Mouse (Mus musculus) urinary bladder, postnatal 10 days (tissue): Measurements from ENCODE around the gene Fbl.
"Not testable (repeated sequence)": the region's sequence is repeated elsewhere in the genome, so short reads cannot be mapped to it uniquely, and the experiment has no call there.

ENCODE experiments used
- DNase-seq: peaks from one replicate; pipeline ENCODE4 v3.0.0; 2022; ENCODE audit warnings: low spot score

Fbl gene

DNA sequence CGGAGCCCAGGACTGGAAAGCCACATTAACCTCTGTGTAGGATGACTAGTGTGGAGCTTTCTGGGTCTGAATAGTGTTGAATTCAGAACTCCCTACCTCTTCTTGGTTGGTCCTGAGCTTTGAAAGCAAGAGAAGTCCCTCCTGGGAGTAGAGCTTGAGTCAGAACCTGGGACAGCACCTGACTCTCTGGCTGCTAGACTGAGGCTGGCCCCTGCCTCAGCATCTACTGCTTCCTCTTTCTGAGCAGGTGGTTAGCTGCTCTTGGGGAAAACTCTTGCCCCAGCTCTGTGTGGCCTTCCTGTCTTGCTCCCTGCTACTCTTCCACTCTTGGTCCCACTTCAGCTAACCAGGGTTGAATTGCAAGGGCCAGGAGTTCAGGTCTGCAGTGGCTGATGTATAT, 22.4 kb downstream of the Fbl start:
- DNase-seq: no peak

DNA sequence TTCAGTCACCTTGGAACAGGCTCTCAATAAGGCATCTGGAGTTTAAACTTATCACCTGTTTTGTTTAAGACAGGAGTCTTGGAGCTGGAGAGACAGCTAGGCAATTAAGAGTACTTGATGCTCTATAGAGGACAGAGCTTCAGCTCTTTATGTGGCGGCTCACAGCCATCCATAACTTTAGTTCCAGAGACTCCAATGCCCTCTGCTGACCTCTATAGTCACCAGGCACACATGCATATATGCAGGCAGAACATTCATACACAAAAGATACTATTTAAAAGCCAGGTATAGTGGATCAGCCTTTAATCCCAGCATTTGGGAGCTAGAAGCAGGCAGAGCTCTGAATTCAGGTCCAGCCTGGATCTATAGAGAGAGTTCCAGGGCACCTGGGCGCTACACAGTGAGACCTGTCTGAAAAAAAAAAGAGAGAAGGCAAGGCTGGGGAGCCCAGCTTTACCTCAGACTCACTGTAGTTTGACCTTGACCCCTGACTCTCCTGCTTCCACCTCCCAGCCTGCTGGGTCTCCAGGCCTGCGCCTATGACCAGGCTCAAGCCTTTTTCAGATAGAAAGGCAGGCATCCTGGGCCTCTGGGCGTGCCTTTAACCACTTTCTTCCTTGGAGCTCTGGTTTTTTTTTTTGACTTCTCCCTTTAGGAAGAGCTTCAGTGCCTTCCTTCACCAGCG, 26.0 kb downstream of the Fbl start:
- DNase-seq: no peak

DNA sequence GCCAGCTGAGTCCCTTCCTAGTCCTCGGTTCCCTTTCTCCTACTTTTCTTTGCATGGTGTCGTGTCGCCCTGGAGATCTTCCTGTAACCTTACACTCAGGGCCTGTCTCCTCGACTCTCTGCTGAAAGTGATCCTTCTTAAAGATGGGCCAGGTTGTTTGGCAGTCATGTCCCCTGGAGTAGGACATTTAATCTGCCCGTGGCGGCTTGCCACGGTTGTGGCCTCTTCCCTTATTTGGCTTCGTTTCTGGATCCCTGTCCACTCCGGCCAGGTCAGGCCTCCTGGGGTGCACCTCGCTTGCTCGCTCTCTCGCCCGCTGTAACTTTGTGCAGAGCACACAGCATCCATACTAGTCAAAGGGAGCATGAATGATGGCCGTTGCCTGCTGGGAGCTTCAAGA, 27.0 kb downstream of the Fbl start:
- no peak for DNase-seq

DNA sequence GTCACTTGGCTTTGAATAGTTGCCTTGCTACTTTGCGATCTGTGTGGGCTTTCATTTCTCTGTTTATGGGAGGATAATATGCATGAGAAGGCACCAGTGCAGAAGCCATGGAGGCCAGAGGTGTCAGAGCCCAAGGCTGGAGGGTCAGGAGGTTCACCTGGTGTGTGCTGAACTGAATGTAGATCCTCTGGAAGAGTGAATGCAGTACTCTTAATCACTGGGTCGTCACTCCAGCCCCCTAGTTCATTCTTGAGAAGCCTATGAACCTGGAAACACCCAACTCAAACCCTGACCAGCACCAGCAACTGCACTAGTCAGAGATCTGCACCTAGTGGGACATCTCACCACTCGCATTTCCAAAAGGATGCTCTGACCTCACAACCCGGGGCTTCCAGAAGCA, 29.5 kb downstream of the Fbl start:
- no peak for DNase-seq

DNA sequence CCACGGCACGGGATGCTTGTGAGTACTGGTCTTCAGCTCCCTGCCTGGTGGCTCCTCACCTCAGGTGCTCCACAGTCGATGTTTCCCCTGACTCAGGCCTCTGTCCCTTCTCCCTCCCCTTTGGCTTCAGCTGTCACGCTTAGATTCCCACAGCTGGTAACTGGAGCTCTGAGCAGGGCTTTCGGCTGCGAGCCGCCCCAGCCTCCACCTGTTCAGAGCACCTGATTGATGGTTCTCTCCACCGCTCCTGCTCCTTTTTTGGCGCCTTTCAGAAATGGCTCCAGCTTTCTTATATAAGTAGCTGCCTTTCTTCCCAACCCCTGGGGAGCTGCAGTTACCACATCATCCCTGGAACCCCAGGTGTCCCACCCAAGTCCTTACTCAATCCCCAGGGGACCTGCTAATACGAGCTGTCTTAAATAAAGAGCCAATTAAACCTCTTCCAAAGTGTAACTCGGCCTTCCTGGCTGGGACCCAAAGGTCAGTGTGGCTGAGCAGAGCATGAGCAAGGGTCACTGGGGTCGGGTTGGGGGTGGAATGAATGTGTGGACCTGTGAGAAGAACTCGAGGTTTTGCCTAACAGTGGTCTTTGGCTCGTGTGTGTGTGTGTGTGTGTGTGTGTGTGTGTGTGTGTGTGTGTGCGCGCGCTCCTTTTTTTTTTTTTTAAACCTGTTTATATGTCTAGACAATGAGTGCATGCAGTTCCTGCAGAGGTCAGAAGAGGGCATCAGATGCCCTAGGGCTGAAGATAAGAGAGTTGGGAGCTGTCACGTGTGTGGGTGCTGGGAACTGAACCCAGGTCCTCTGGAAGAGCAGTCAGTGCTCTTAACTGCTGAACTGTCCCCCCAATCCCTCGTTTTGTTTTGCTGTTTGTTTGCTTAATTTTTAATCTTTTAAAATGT, 33.9 kb downstream of the Fbl start:
- no peak for DNase-seq

DNA sequence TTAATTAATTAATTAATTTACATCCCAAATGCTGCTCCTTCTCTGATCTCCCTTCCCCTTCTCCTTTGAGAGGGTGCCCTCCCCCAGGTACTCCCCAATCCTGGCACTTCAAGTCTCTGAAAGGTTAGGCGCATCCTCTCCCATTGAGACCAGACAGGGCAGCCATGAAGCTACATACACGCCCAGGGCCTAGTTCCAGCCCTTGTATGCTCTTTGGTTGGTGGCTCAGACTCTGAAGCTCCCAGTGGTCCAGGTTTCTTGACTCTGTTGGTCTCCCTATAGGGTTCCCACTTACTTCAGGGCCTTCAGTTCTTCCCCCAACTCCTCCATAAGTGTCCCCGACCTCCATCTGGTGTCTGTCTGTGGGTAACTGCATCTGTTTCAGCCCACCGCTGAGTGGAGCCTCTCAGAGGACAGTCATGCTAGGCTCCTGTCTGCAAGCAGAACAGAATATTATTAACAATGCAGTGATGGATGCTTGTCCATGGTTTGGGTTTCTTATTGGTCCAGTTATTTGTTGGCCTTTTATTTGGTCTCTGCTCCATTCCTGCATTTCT, 36.6 kb downstream of the Fbl start:
- DNase-seq: no peak

DNA sequence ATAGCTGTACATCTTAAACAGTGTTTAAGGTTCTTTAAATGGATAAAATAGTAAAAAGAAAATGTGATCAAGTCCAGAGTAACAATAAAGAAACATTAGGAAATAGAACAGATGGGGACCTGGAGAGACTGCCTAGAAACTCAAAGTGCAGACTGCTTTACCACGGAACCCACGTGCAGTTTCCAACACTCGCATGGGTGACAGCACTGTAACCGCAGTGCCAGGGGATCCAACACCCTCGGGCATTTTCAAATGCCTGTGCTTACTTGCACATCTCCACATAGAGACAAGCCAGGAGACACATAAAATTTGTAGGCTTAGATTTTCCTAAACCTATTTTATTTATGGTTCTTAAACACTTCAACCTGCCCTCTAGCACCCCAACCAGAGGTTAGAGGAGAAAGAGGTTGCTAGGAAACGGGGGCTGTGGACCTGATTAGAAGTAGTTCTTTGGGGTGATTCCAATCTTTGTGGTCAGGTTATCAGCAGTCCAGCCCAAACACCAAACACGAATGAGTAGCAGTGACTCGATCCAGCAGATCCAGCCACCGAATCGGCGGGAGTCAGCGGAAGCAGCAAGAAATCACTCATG, 39.0 kb downstream of the Fbl start:
- no peak for DNase-seq

DNA sequence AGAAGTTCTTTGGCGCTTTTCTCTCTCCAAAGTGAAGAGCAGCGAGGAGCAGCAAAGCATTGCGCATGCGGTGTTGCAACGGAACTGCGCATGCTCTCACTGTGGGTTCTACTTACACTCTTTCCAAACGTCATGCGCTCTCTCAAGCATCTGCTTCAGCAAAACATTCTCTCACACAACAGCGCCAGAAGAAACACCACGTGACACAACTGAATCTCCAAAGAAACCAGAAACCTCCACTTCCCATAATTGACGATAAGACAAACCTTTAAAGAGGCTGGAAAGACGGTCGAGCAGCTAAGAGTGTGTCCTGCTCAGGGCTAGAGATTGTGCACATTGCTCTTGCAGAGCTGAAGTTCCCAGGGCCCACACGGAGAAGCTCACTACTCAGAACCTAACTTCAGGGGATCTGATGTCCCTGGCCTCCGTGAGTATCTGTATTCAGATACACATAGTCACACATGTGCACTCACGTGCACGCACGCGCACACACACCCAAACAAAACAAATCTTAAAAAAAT, 39.5 kb downstream of the Fbl start:
- no peak for DNase-seq

DNA sequence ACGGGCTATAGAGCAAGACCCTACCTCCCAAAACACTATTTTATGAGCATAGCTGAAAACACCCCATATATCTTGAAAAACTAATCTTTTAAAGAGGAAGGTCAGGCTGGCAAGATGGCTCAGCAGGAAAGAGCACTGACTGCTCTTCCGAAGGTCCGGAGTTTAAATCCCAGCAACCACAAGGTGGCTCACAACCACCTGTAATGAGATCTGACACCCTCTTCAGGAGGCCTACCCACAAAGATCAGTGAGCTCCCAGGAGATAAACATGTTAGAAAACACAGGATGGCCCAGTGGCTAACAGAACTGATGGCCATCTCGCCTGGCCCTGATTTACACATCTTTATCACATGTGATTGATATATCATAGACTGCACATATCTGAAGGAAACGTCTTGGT, 41.2 kb downstream of the Fbl start:
- no peak for DNase-seq

DNA sequence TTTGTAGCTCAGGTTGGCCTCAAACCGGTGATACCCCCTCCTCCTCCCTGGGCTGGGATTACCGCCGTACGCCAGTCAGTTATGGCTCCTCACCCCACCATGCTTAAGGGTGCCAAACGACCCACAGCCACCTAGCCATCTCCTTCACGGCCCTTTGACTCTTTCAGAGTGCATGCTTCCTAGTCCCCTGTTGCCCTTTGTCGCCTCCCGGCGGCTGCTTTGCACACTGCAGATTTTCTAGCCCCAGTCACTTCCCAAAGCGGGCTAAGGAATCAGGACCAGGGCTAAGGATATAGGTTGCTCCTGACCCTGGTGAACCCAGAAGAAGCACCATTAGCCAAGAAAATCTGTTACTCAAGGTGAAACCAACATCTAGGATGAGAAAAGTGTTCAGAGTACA, 44.6 kb downstream of the Fbl start:
- DNase-seq: peak; percentile 37

DNA sequence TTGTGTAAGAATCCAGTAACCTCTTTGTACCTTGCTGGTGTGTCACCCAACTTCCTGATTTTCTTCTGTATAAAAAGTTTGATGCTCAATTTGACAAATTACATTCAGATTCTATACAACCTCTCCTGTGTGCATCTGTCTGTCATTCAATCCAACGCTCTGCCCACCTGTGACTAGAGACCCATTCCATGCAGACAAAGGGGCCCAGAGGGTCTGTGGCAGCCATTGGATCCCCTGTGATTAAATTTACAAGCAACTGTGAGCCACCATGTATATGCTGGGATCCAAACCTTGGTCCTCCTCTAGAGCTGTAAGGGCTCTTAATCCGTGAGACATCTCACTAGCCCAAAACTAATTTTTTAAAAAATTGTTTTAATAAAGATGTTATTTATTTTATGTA, 46.4 kb downstream of the Fbl start:
- DNase-seq: not testable (repeated sequence)

DNA sequence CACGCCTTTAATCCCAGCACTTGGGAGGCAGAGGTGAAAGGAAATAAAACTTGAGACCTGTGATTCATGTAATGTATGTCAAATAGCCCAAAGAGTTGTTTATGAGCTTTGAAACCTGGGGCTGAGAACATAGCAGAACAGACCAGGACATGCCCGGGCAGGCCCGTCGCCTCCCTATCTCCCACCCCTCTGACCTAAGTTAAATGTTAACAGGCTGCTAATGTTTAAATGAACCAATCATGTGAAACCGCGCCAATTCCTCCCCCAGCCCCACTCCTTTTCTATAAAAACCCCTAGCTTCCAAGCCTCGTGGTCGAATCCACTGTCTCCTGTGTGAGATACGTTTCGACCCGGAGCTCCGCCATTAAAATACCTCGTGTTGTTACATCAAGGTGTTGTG, 48.3 kb downstream of the Fbl start:
- DNase-seq: not testable (repeated sequence)

DNA sequence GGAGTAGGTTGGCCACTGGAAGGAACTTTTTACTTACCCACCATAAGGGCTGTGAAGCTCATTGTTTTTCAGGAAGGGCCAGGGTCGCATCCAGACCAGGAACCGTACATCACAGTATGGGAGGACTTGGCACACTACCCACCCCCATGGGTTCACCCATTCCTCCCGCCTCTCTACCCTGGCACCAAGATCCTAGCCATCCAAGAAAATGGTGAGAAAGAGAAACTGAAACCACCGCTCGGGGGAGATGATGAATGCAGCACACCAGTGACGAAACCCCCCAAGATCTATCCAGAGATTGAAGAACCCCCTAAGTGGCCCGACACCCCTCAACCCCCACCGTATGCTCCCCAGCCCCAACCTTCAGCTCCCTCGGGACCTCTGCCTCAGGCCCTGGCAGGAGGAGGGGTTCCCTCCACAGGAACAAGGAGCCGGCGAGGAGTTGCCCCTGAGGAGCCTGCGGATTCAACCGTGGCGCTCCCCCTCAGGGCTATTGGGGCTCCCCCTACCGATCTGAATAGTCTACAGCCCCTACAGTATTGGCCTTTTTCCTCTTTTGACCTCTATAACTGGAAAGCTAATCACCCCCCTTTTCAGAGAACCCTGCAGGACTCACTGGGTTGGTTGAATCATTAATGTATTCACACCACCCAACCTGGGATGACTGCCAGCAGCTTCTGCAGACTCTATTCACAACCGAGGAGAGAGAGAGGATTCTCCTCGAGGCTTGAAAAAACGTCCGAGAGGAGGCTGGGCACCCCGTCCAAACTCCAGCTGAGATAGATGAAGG, 49.6 kb downstream of the Fbl start:
- DNase-seq: not testable (repeated sequence)

DNA sequence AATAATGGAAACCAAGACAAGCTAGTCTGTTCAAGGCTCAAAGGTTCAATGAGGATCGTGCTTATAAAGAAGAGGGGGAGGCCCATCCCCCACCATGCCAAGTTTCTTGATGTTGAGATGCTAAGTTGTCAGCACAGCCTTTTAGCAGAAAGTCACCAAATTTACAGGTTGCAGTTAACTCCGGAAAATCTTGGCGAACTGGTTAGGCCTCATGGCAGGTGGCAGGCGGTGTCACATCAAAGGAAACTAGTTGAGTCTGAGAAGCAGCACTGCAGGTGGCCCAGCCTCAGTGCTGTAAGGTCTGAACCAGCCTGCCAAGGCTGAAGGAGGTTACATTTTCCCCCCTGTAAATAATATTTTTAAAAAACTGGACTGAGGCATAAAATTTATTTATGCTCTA, 57.3 kb downstream of the Fbl start:
- DNase-seq: not testable (repeated sequence)

DNA sequence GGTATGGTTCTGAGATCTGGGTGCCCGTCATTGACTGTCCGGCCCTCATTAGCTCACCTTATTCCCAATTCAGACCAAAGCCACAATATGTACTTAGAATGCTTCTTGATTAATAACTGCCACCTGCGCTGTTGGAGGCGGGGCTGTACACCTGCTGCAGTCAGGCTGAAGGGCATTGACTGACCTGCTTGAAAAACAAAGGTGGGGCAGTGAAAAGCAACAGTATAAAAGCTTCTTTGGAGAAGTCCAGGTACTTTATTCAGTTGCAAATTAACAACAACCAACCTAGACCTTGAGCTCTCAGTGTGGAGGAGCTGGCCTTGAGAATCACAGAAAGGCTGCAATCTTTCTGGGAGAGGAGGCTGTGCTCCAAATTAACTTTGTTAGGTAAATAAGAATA, 57.9 kb downstream of the Fbl start:
- not testable (repeated sequence) for DNase-seq
